Mouse (Mus musculus): ENCODE results near the gene Tmed6.
A peak's percentile ranks its signal among the peaks of the same experiment; 100 is the strongest.
"Not testable (repeated sequence)": the region's sequence is repeated elsewhere in the genome, so short reads cannot be mapped to it uniquely, and the experiment has no call there.

Tmed6 gene

GRCm38 (mm10) chr8:107065511-107066496 lies at the start of gene Tmed6:
Tmed6 (minus strand) TSS chr8:107065644.
- DNase-seq (ENCODE audit: low spot score), result no peak

GRCm38 (mm10) chr8:107115008-107115320 lies 49.5 kb upstream of the Tmed6 start:
- no peak for DNase-seq (ENCODE audit: low spot score)

GRCm38 (mm10) chr8:107114150-107115007 lies 48.9 kb upstream of the Tmed6 start:
- DNase-seq (ENCODE audit: low spot score), result no peak

GRCm38 (mm10) chr8:107113209-107113608 lies 47.8 kb upstream of the Tmed6 start:
- DNase-seq (ENCODE audit: low spot score), result no peak

- no peak for DNase-seq (ENCODE audit: low spot score)
Observed at GRCm38 (mm10) chr8:107111340-107112105, 46.1 kb upstream of the Tmed6 start.

GRCm38 (mm10) chr8:107110629-107111330 lies 45.3 kb upstream of the Tmed6 start:
- no peak for DNase-seq (ENCODE audit: low spot score)

- no peak for DNase-seq (ENCODE audit: low spot score)
Observed at GRCm38 (mm10) chr8:107109816-107110435, 44.5 kb upstream of the Tmed6 start.

GRCm38 (mm10) chr8:107108978-107109720 lies 43.7 kb upstream of the Tmed6 start:
- no peak for DNase-seq (ENCODE audit: low spot score)

GRCm38 (mm10) chr8:107108089-107108488 lies 42.6 kb upstream of the Tmed6 start:
- DNase-seq (ENCODE audit: low spot score), result not testable (repeated sequence)

GRCm38 (mm10) chr8:107104547-107104946 lies 39.1 kb upstream of the Tmed6 start:
- peak; percentile 49 for DNase-seq (ENCODE audit: low spot score)

GRCm38 (mm10) chr8:107100635-107101034 lies 35.2 kb upstream of the Tmed6 start:
- no peak for DNase-seq (ENCODE audit: low spot score)

GRCm38 (mm10) chr8:107096366-107097036 lies 31.1 kb upstream of the Tmed6 start, which contains the start of gene Terf2:
Terf2 (minus strand) TSS chr8:107096547.
- peak; percentile 96 for DNase-seq (ENCODE audit: low spot score)

GRCm38 (mm10) chr8:107095717-107096365 lies 30.4 kb upstream of the Tmed6 start:
- no peak for DNase-seq (ENCODE audit: low spot score)

- no peak for DNase-seq (ENCODE audit: low spot score)
Observed at GRCm38 (mm10) chr8:107090531-107090930, 25.1 kb upstream of the Tmed6 start.

- DNase-seq (ENCODE audit: low spot score), result no peak
Observed at GRCm38 (mm10) chr8:107088526-107089063, 23.2 kb upstream of the Tmed6 start.

GRCm38 (mm10) chr8:107086018-107086417 lies 20.6 kb upstream of the Tmed6 start:
- no peak for DNase-seq (ENCODE audit: low spot score)

- no peak for DNase-seq (ENCODE audit: low spot score)
Observed at GRCm38 (mm10) chr8:107085358-107085757, 19.9 kb upstream of the Tmed6 start.

- DNase-seq (ENCODE audit: low spot score), result no peak
Observed at GRCm38 (mm10) chr8:107076239-107076888, 10.9 kb upstream of the Tmed6 start.
